Mouse (Mus musculus) duodenum, adult 2 months (tissue): ENCODE measurements around the gene Zswim7. TPM values are rescaled to one million over a fixed set of nuclear protein-coding genes. Genes with fewer than 3 reads are reported as not detected.

ENCODE experiments used
- polyA plus RNA-seq: library from polyadenylated mRNA; depleted of rRNA; stranded (reverse); fragments of >200 nt; gene quantifications from 2 replicates; pipeline ENCODE4 v1.2.3, GENCODE M21; 2012; ENCODE audit warnings: low replicate concordance; rRNA removed

The Zswim7 gene
- polyA plus RNA-seq: 8.0 and 16.1 TPM in 2 replicates

GRCm38 (mm10) chr11:62280675-62281600, at the start of gene Zswim7, which contains the start of gene Ttc19:
Gene Zswim7, minus strand, starts transcription at chr11:62281375.
Gene Ttc19, plus strand, starts transcription at chr11:62281473.

GRCm38 (mm10) chr11:62248401-62249244, 32.6 kb downstream of the Zswim7 start, which contains the start of gene Adora2b:
Gene Adora2b, plus strand, starts transcription at chr11:62248984.

Other genes starting within 250 kb of the Zswim7 start
- gene Adora2b, start 32.4 kb downstream of the Zswim7 start, polyA plus RNA-seq: 13.6 and 64.7 TPM in 2 replicates
- 6.5 and 17.1 TPM in 2 replicates for gene Ttc19, start 98 bp upstream of the Zswim7 start, polyA plus RNA-seq
- 7.0 and 8.1 TPM in 2 replicates for gene Pigl, start 177.1 kb upstream of the Zswim7 start, polyA plus RNA-seq
- gene Ncor1, start 177.2 kb upstream of the Zswim7 start, polyA plus RNA-seq: 69.7 and 77.9 TPM in 2 replicates